Mouse (Mus musculus) liver, postnatal 0 days (tissue): ENCODE measurements around the gene Dusp18.

Experiments
- CTCF ChIP-seq: sonication (generic); IDR thresholded peaks from 2 replicates; pipeline ENCODE4 v1.5.1; 2016; ENCODE audit warnings: antibody characterized with exemption, low read depth
- EP300 ChIP-seq: IDR thresholded peaks from 2 replicates; pipeline ENCODE4 v1.6.1; 2016; ENCODE audit warnings: antibody characterized with exemption, low read depth, mild to moderate bottlenecking

- no peak for TF ChIP-seq CTCF
- no peak for TF ChIP-seq EP300
Observed at GRCm38 (mm10) chr11:3904673-3905072, 9.6 kb downstream of the Dusp18 start.
